Mouse (Mus musculus): ENCODE measurements around the gene Nlgn1.

DNA sequence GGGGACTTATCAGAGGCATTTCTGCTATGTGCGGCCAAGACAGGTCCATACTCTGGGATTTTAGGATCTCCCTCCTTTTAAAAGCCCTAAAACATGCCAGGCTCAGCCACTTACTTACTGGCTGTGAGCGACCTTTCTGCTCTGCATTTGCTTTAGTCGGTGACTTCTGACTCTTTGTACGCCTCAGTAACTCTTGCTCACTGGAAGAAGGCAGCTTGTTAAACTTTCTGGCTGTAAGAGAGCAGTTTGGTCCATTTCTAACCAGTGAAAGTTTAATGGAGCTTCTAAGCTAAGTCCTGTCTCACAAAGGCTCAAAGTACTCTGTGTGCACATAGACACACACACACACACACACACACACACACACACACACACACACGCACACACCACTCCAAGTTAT, 22.8 kb upstream of the Nlgn1 start:
- TF ChIP-seq POLR2A (IDR thresholded peaks at IDR 0.05; ENCODE audit: control insufficient read depth, low read depth, low read length) (no peak), CTCF (IDR thresholded peaks at IDR 0.05; ENCODE audit: control insufficient read depth, insufficient read depth, insufficient replicate concordance, low read depth, low read length) (no peak)
